Mouse (Mus musculus) ES-E14 (cell line): ENCODE measurements at regions not wholly inside any gene's neighbourhood (a gene's known extent, or its start where the extent isn't known, plus 50 kb on each side); places are given as distances from the start of the nearest gene placed in this dataset.

Experiments
- CHD2 ChIP-seq: IDR thresholded peaks from 2 replicates; pipeline ENCODE4 v1.6.1; 2014; ENCODE audit warnings: mild to moderate bottlenecking, low read depth, low read length, inconsistent platforms
- HCFC1 ChIP-seq: IDR thresholded peaks from 2 replicates; pipeline ENCODE4 v1.6.1; 2012; ENCODE audit warnings: low read length, inconsistent platforms, borderline replicate concordance; ENCODE audit not compliant: insufficient read depth

DNA sequence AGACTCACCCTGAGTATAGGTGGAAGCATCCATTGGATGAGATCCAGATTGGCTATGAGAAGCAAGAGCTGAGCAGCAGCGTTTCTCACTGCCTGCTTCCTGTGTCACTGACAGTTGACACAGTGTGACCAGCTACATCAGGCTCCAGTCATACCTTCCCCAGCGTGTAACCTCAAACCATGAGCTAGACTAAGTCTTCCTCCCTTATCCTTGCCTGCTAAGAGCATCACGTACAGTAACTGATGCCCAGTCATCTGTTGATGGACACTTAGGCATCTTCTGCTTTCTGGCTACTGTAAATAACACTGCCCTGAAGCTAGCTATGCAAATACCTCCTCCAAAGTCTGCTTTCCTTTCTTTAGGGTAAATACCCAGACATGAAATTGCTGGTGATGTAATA is 181.4 kb upstream of the Eci2 start:
- TF ChIP-seq HCFC1, result no peak
- no peak for TF ChIP-seq CHD2
